Mouse (Mus musculus) stomach, postnatal 0 days (tissue): ENCODE results near the gene Pon3.

Experiments
- CTCF ChIP-seq: IDR thresholded peaks from 2 replicates; pipeline ENCODE4 v1.5.1; 2016; ENCODE audit warnings: antibody characterized with exemption, low read depth, mild to moderate bottlenecking, moderate library complexity
- EP300 ChIP-seq: optimal IDR thresholded peaks from 2 replicates; pipeline ENCODE3; 2016; ENCODE audit warnings: antibody characterized with exemption

DNA sequence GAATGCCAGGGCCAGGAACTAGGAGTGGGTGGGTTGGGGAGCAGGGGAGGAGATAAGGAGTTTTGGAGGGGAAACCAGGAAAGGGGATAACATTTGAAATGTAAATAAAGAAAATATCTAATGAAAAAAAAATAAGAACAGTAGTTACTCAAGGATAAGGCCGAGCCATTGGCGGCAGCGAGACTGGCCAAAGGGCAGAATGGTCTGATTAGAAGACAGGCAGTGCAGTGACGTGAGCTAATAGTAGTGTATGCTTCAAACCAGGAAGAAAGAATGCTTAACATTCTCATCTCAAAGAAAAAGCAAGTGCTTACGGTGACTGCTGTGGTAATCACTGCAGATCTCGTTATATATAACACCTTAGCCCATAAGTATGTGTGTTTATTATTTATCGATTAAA lies 40.0 kb upstream of the Pon3 start:
- no peak for TF ChIP-seq EP300
- TF ChIP-seq CTCF = no peak
